Mouse (Mus musculus) forebrain, embryonic 10.5 days (tissue): ENCODE data around the gene Isl2. TPM values are rescaled to one million over a fixed set of nuclear protein-coding genes. Genes with fewer than 3 reads are reported as not detected.

Experiments
- DNase-seq: peaks from one replicate; pipeline ENCODE4 v3.0.0-alpha.2; 2017; ENCODE audit warnings: low spot score; ENCODE audit errors: extremely low spot score
- H3K27ac ChIP-seq: fragments of 300-500 bp; sonication (generic); 2 replicates; pipeline ENCODE4 v1.5.1; 2016; ENCODE audit warnings: mild to moderate bottlenecking
- H3K27me3 ChIP-seq: fragments of 300-500 bp; sonication (generic); 2 replicates; pipeline ENCODE4 v1.6.1; 2016; ENCODE audit warnings: mild to moderate bottlenecking; ENCODE audit not compliant: poor library complexity, severe bottlenecking
- H3K36me3 ChIP-seq: fragments of 300-500 bp; sonication (generic); replicated peaks from 2 replicates; pipeline ENCODE4 v1.6.1; 2016; ENCODE audit warnings: mild to moderate bottlenecking, moderate library complexity
- H3K4me1 ChIP-seq: fragments of 300-500 bp; sonication (generic); 2 replicates; pipeline ENCODE4 v1.6.1; 2016
- H3K4me3 ChIP-seq: fragments of 300-500 bp; sonication (generic); 2 replicates; pipeline ENCODE4 v1.5.1; 2016; ENCODE audit warnings: mild to moderate bottlenecking, moderate library complexity
- H3K9me3 ChIP-seq: fragments of 300-500 bp; sonication (generic); 2 replicates; pipeline ENCODE4 v1.6.1; 2016; ENCODE audit warnings: mild to moderate bottlenecking, moderate library complexity
- WGBS: fragments of 180-500 bp; shearing (Covaris S2); methylation state at CpG from one replicate; pipeline ENCODE4 v1.1.7; 2016; 5-methylcytosine and 5-hydroxymethylcytosine counted together
- polyA plus RNA-seq: library from polyadenylated mRNA; unstranded; fragments of >200 nt; fragmentation: Nextera tagmentation; extraction: Ambion mirVana; gene quantifications from 2 replicates; pipeline ENCODE4 v1.2.1, GENCODE M21; 2016

Gene Isl2
- polyA plus RNA-seq, 1 experiment from 2014 or later, result 1.0 TPM

DNA sequence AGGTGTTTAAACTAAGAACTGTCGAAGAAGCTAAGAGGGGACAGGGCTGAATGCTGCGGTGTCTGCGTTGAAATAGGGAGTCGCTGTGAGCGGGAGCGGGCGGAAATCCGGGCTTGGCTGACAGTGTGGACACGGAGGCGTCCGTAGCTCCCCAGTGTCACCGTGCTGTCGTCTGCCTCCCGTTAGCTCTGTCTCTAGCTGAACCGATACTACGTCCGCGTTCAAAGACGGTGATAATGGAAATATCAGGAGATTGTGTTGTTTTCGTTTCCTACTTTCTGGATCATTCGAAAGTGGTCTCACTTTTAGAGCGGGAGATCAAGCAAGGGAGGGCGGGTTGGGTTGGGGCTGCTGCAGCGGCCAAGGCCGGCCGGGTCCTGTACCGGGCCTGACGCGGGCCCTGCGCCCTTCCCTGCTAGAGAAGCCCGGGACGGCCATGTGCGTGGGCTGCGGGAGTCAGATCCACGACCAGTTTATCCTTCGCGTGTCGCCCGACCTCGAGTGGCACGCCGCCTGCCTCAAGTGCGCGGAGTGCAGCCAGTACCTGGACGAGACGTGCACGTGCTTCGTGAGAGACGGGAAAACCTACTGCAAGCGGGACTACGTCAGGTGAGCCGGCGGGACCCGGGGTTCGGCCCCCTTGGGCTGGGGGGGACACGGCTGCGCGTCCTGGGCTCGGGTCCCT lies 3.4 kb downstream of the Isl2 start:
- H3K4me1 ChIP-seq, result peaks cover 69% of the 10 kb centered on the region
- no peaks in the 10 kb centered on the region for H3K36me3 ChIP-seq
- DNase-seq, result peak; percentile 43
- H3K4me3 ChIP-seq, result peak overlapping the region; percentile 54
- H3K27me3 ChIP-seq, result peaks cover 100% of the 10 kb centered on the region
- H3K27ac ChIP-seq, result 0 out of 2 replicates have a peak overlapping the region, but pooled peaks have one; percentile 20
- peaks cover 3% of the 10 kb centered on the region; the same call in 1 of the 2 replicates for H3K9me3 ChIP-seq
- under 1% methylated on average over 59 of the region's 59 CpGs for WGBS

DNA sequence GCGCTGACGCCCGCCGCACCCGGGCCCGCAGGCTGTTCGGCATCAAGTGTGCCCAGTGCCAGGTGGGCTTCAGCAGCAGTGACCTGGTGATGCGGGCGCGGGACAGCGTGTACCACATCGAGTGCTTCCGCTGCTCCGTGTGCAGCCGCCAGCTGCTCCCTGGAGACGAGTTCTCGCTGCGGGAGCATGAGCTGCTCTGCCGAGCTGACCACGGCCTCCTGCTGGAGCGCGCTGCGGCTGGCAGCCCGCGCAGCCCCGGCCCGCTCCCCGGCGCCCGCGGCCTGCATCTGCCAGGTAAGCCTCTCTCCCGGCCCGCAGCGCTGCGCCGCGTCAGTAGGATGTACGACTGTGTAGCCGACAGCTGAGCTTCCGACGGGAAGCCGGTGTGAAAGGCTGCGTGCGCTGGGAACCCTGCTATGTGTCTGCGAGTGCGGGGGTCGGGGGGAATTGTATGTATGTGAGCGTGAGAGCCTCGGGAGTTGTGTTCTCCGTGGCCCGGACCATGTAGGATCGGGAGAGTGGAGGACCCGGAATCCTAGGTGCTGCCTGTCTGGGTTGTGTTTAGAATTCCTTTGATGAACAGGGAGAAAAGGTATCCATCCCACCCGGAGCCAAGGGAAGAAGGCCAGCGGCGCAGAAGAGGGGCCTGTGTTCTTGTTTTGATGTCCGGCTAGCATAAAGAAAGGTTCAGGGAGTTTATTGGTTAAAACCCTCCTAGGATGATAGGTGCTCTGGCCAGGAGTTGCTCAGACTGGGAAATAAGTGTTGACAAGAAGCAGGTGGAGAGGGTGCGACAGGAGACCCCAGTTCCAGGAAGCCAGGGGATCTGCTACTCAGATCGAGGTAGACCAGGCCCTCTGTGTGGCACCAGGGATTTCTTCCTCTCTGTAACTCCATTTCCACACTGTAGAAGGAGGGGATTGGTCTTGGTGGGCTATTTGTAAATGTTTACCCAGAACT lies 4.2 kb downstream of the Isl2 start:
- peak; percentile 47 for DNase-seq
- Histone ChIP-seq H3K4me1 (peaks cover 71% of the 10 kb centered on the region), H3K4me3 (peak overlapping the region; percentile 54), H3K27me3 (peaks cover 100% of the 10 kb centered on the region), H3K27ac (0 out of 2 replicates have a peak overlapping the region, but pooled peaks have one; percentile 20), H3K36me3 (no peaks in the 10 kb centered on the region), H3K9me3 (peaks cover 3% of the 10 kb centered on the region; the same call in 1 of the 2 replicates)
- 1% methylated on average over 59 of the region's 59 CpGs for WGBS

DNA sequence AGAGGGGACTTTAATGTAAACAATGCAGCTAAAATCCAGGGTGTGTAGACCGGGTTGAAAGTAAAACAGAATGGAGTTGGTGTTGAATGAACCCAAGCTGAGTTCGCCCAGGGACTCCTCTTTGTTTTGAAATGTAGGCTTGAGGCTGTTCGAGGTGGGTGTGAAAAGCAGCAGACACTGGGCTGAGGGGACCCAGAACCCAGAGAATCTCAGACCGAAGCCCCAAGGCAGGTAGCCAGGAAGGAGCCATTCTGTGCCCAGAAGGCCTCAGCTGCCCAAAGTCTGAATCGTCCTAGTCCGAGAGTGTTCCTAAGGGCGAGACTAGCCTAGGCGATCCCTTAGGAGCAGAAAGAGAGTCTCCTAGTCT lies 4.8 kb downstream of the Isl2 start:
- DNase-seq, result peak; percentile 55
- peaks cover 3% of the 10 kb centered on the region; the same call in 1 of the 2 replicates for H3K9me3 ChIP-seq
- H3K4me3 ChIP-seq, result peak overlapping the region; percentile 33; the same call in 1 of the 2 replicates
- H3K27me3 ChIP-seq, result peaks cover 100% of the 10 kb centered on the region
- no peak overlapping the region for H3K27ac ChIP-seq
- peaks cover 71% of the 10 kb centered on the region for H3K4me1 ChIP-seq
- H3K36me3 ChIP-seq, result no peaks in the 10 kb centered on the region
- WGBS, result 2% methylated on average over 8 of the region's 8 CpGs

DNA sequence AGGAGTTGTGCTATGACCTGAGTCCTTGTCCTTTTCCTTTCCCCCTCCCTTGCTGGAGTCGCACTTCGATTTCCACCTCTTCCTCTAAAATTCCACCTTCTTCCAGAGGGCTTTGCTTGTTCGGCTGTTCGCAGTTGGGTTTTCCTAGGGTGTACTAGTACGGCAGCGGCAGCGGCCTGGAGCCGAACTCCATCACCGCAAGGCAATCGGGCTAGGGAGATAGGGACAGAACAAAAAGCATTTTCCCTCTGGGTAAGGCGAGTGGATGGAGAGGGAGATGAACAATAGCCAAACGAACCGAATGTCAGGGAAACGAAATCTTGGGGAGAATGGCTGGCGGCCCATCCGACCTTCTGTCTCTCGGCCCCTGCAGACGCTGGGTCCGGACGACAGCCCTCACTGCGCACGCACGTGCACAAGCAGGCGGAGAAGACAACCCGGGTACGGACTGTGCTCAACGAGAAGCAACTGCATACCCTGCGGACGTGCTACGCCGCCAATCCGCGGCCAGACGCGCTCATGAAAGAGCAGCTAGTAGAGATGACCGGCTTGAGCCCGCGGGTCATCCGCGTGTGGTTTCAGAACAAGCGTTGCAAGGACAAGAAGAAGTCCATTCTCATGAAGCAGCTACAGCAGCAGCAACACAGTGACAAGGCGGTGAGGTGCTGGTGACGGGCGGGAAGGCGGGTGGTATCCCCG lies 5.4 kb downstream of the Isl2 start:
- DNase-seq, result peak; percentile 69
- under 1% methylated on average over 46 of the region's 46 CpGs for WGBS
- H3K4me1 ChIP-seq, result peaks cover 68% of the 10 kb centered on the region

DNA sequence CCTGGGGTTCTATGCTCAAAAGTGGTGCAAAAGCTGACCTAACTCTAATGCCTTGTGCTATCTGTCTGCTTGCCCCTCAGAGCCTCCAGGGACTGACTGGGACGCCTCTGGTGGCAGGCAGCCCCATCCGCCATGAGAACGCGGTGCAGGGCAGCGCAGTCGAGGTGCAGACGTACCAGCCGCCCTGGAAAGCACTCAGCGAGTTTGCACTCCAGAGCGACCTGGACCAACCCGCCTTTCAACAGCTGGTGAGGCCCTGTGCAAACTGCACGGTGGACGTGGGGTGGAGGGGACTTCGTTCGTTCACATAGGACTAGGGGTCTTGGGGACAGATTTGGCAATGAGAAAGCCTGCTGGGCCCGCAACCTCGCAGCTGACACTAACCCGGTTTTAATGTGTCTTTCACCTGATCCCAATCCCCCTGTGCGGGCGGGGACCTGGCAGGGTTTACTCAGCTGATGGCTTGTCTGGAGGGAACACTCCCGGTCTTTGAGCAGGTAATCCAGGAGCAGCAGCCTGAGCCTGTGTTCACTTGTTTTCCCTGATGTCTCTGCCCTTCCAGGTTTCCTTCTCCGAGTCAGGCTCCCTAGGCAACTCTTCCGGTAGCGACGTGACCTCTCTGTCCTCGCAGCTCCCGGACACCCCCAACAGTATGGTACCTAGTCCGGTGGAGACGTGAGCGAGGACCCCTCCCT lies 6.5 kb downstream of the Isl2 start:
- DNase-seq, result peak; percentile 64
- H3K9me3 ChIP-seq, result peaks cover 3% of the 10 kb centered on the region; the same call in 1 of the 2 replicates
- H3K4me3 ChIP-seq, result peak overlapping the region; percentile 8; the same call in 1 of the 2 replicates
- peaks cover 73% of the 10 kb centered on the region for H3K4me1 ChIP-seq
- H3K27me3 ChIP-seq, result peaks cover 100% of the 10 kb centered on the region
- WGBS, result 1% methylated on average over 30 of the region's 30 CpGs
- H3K36me3 ChIP-seq, result no peaks in the 10 kb centered on the region
- no peak overlapping the region for H3K27ac ChIP-seq

More for the DNA sequence above, 5.4 kb downstream of the Isl2 start:
- H3K27ac ChIP-seq, result no peak overlapping the region
- peaks cover 100% of the 10 kb centered on the region for H3K27me3 ChIP-seq
- peak overlapping the region; percentile 33 for H3K4me3 ChIP-seq
- no peaks in the 10 kb centered on the region for H3K36me3 ChIP-seq
- peaks cover 3% of the 10 kb centered on the region; the same call in 1 of the 2 replicates for H3K9me3 ChIP-seq

DNA sequence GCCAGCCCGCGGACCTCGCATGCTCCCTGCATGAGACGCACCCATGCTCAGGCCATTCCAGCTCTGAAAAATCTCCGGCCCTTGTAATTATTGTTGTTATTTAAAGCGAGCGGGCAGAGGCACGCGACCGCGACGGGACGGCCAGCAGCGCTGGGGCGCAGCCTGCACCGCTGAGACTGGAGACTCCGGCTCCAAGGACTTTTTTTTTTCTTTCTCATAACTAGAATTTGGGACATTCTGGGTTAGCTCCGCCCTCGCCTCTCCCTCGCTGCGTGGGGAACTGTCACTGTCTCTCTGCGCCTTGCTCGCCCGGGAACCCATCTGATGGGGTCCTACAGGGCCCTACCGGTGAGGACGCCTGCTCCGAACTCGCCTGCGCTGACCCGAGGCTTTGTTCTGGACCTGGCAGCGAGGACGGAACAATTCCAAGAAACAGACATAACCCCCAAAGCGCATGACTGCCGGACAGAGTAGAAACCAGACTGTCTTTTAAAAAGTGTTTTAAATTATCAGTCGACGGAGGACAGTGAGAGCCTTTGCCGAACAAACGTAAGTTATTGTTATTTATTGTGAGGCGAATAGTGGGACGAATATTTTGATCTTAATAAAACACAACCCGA lies 7.2 kb downstream of the Isl2 start:
- peaks cover 3% of the 10 kb centered on the region; the same call in 1 of the 2 replicates for H3K9me3 ChIP-seq
- DNase-seq, result peak; percentile 28
- peak overlapping the region; percentile 36; the same call in 1 of the 2 replicates for H3K4me3 ChIP-seq
- H3K27me3 ChIP-seq, result peaks cover 100% of the 10 kb centered on the region
- H3K36me3 ChIP-seq, result no peaks in the 10 kb centered on the region
- no peak overlapping the region for H3K27ac ChIP-seq
- WGBS, result 5% methylated on average over 41 of the region's 41 CpGs
- H3K4me1 ChIP-seq, result peaks cover 66% of the 10 kb centered on the region

DNA sequence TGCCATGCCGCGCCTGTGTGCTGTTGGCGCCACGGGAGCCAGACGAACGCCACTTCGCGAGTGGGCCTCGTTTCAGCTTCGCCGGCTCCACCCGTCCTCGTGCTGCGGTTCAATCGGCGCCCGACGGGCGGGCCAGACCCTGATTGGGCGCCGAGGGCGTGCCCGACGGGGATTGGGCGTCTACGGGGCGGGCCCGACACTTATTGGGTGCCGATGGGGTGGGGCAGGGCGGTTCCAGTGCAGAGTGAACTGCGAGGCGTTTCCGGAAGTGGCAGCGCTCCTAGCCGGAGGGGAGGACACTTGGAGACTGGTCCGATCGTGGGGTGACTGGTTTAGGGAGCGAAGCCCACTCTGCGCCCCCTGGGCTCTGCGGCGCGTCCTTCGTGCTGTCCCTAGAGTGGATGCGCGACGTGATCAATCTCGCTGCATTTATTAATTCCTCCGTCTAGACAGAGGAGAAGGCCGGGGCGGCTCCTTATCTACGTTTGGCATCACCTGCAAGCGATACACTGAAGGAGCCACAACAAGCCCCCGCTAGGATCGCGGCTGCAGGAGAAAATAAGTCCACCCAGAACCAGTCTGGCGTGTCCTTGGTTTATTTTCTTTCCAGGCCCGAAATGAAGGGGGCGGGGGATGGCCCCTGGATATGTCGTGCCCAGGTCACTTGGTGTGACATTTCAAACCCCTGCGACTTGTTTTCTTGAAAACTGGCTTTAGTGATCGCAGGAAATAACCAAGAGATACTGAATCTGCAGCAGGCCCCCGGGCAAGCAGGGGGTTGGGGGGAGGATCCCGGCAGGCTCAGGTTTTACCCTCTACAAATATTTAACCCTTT lies 7.9 kb downstream of the Isl2 start:
- Histone ChIP-seq H3K4me3 (peak overlapping the region; percentile 36), H3K4me1 (peaks cover 59% of the 10 kb centered on the region), H3K27ac (no peak overlapping the region), H3K36me3 (no peaks in the 10 kb centered on the region), H3K27me3 (peaks cover 100% of the 10 kb centered on the region), H3K9me3 (peaks cover 3% of the 10 kb centered on the region; the same call in 1 of the 2 replicates)
- 2% methylated on average over 63 of the region's 63 CpGs for WGBS
- peak; percentile 52 for DNase-seq

DNA sequence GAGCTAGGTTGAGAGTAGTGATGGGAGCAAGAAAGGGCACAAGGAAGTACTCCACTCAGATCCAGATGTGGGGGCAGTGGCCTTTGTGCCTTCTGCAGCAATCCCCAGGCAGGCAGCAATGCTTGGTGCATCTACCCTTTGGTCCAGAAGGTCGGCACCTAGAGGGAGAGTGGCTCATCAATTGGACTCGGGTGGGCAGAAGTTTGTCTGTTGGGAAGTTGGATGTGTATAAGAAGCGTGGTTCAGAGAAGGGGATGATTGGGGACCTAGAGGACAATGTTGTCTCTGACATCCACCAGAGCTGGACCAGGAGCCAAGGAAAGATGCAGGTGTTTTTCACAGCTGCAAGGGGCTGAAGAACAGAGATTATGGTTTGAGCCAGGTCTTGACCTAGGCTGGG lies 10.4 kb downstream of the Isl2 start:
- Histone ChIP-seq H3K27ac (no peak overlapping the region), H3K4me3 (no peak overlapping the region), H3K27me3 (peaks cover 82% of the 10 kb centered on the region), H3K9me3 (peaks cover 3% of the 10 kb centered on the region; the same call in 1 of the 2 replicates), H3K4me1 (peaks cover 41% of the 10 kb centered on the region), H3K36me3 (no peaks in the 10 kb centered on the region)
- WGBS, result 13% methylated on average over 3 of the region's 3 CpGs
- no peak for DNase-seq

DNA sequence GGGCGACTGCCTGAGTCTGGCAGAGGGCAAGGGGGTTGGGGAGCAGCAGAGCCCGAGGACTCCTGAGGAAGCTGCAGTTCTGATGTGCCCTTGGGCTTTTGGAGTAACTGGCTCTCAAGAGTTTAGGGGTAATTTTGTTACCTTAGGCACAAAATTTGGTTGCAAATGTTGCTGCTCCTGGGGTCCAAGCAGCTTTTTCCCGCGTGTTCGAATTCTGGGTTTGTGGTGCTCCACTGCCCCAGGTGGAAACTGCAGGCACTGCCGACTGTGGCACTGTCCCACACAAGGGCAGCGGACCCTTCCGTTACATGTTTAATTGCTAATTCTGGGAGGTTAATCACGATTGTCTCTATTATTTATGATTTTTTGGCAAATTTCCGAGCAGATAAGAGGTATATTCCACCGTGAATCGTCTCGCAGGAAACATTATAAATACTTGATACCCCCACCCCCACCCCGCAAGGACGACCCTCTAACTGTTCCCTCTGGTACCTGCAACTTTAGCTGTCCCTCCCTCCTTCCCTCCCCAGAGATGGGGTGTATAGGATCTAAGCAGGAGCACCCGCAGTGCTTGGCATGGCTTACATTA lies 10.9 kb downstream of the Isl2 start:
- Histone ChIP-seq H3K27ac (no peak overlapping the region), H3K27me3 (peaks cover 76% of the 10 kb centered on the region), H3K9me3 (peaks cover 3% of the 10 kb centered on the region; the same call in 1 of the 2 replicates), H3K4me1 (peaks cover 36% of the 10 kb centered on the region), H3K4me3 (no peak overlapping the region), H3K36me3 (no peaks in the 10 kb centered on the region)
- peak; percentile 22 for DNase-seq
- 3% methylated on average over 16 of the region's 16 CpGs for WGBS

DNA sequence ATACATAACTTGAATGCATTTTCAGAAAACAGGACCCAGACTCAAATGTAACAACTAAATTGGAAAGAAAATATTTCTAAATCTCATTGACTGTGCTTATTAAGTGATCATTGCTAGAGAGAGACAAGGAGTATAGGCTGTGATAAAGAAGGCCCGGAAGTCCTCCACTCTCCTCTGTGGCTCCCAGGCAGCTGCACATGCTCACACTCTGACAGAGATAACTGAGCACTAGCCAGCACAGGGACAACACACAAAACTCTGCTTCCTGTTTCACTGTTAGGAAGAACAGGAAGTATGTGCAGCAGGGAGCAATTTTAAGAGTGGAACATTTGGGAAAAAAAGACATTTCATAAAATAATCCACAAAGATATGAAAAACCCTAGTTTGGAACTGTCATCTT lies 16.5 kb downstream of the Isl2 start:
- WGBS, result 80% methylated on average over 1 of the region's 1 CpGs
- H3K9me3 ChIP-seq, result no peaks in the 10 kb centered on the region

More for the DNA sequence above, 16.5 kb downstream of the Isl2 start:
- Histone ChIP-seq H3K27ac (no peak overlapping the region), H3K36me3 (no peaks in the 10 kb centered on the region), H3K27me3 (peaks cover 20% of the 10 kb centered on the region), H3K4me1 (no peaks in the 10 kb centered on the region), H3K4me3 (no peak overlapping the region)
- DNase-seq, result no peak
